Mouse (Mus musculus): ENCODE measurements around the gene Qrsl1. TPM values are rescaled to one million over a fixed set of nuclear protein-coding genes. Genes with fewer than 3 reads are reported as not detected.

The Qrsl1 gene
- polyA plus RNA-seq, 1 experiment from 2014 or later = 22.6 TPM

GRCm38 (mm10) chr10:43910873-43911142 lies 9.3 kb upstream of the Qrsl1 start:
- no peak for ATAC-seq (ENCODE audit: low FRiP score, low read depth)
- Histone ChIP-seq H3K9me3 (no peaks in the 10 kb centered on the region), H3K4me1 (no peaks in the 10 kb centered on the region), H3K9ac (no peak overlapping the region), H3K27me3 (replicated peaks) (no peaks in the 10 kb centered on the region), H3K4me3 (no peak overlapping the region), H3K27ac (no peak overlapping the region), H3K4me2 (replicated peaks) (no peak overlapping the region), H3K36me3 (peaks cover 15% of the 10 kb centered on the region; the same call in 1 of the 2 replicates)
- 89% methylated on average over 8 of the region's 8 CpGs for WGBS

GRCm38 (mm10) chr10:43910032-43910872 lies 8.7 kb upstream of the Qrsl1 start:
- H3K9ac ChIP-seq = no peak overlapping the region
- no peak overlapping the region for H3K4me3 ChIP-seq
- H3K9me3 ChIP-seq = no peaks in the 10 kb centered on the region
- 91% methylated on average over 12 of the region's 12 CpGs for WGBS
- no peak for ATAC-seq (ENCODE audit: low FRiP score, low read depth)
- peaks cover 15% of the 10 kb centered on the region; the same call in 1 of the 2 replicates for H3K36me3 ChIP-seq
- H3K4me1 ChIP-seq = no peaks in the 10 kb centered on the region
- H3K27me3 ChIP-seq (replicated peaks) = no peaks in the 10 kb centered on the region
- H3K4me2 ChIP-seq (replicated peaks) = no peak overlapping the region
- H3K27ac ChIP-seq = no peak overlapping the region

DNA sequence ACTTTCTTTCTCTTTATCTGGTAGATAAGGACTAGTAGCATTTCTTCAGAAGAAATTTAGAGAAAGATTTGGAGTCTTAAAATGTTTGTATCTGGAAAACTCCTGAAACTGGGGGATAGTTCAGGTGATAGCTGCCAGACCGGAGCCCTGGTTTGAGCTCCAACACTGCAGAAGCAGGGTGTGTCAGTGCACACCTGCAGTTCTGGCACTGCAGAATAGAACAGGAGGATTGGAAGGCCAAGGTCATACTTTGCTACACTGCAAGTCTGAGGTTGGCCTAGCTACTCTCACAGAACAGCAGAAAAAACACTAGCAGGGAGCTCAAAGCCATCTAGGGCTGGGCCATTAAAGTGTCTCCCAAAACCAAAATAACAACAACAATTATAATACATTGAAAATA lies 3.0 kb upstream of the Qrsl1 start:
- no peaks in the 10 kb centered on the region for H3K9me3 ChIP-seq
- no peak overlapping the region for H3K27ac ChIP-seq
- H3K36me3 ChIP-seq = no peaks in the 10 kb centered on the region
- H3K9ac ChIP-seq = no peak overlapping the region
- WGBS = 89% methylated on average over 1 of the region's 1 CpGs
- H3K27me3 ChIP-seq (replicated peaks) = no peaks in the 10 kb centered on the region
- no peak overlapping the region for H3K4me3 ChIP-seq
- peaks cover 4% of the 10 kb centered on the region; the same call in 1 of the 2 replicates for H3K4me1 ChIP-seq
- no peak overlapping the region for H3K4me2 ChIP-seq (replicated peaks)
- no peak for ATAC-seq (ENCODE audit: low FRiP score, low read depth)

DNA sequence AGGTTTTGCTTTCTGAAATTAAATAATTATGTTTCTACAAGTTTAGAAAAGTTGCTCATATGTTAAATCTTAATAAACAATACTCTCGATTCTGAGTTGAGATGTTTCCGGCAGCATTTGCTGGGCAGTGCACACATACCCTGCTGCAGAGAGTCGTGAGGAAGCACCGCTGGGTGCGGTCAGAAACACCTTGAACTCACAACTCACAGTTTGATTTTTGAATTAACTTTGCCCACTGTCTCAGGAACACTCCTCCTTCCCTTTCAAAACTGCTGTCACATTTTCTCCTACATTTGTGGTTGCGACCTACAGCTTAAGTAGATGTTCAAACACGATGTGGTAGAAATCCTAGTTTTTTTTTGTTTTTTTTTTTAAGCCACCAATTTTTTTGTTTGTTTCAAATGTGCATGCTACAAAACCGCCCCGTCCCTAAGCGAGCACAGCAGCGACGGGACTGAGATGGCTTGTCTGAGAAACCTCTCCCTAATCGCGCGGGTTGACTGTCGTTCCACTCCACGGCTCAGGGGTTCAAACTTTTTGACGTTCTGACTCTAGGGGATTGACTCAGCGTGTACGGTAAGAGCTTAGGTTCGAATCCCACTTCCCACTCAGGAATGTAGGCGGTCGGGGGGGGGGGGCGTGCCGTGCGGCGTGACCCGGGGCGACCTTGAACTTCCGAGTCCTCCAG lies 518 bp downstream of the Qrsl1 start:
- peaks cover 6% of the 10 kb centered on the region; the same call in 1 of the 2 replicates for H3K36me3 ChIP-seq
- H3K4me2 ChIP-seq (replicated peaks) = peak overlapping the region; percentile 76
- peak overlapping the region; percentile 82 for H3K4me3 ChIP-seq
- no peaks in the 10 kb centered on the region for H3K27me3 ChIP-seq (replicated peaks)
- H3K9me3 ChIP-seq = no peaks in the 10 kb centered on the region
- 9% methylated on average over 30 of the region's 30 CpGs for WGBS
- peaks cover 4% of the 10 kb centered on the region; the same call in 1 of the 2 replicates for H3K4me1 ChIP-seq
- H3K27ac ChIP-seq = 0 out of 2 replicates have a peak overlapping the region, but pooled peaks have one; percentile 59
- ATAC-seq (ENCODE audit: low FRiP score, low read depth) = no peak; the same call in none of the 2 replicates
- H3K9ac ChIP-seq = peak overlapping the region; percentile 69

DNA sequence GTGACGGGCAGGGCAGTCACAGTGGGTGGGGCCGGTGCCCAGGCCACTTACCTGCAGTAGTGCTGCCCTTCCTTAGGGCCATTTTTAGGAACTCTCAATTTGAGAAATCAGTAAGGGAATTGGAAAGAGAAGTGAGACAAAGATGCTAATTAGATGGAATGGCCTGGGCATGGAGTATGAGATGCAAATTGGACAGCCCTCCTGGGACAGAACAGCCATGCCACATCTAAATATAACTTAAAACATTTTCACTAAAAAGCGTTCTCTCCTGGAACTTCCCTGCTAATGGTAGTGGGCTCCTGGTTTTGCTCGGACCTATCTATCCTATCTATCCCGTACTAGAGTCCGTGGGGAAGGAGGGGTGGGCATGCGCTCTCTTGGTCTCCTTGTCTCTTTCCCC lies 3.3 kb downstream of the Qrsl1 start:
- no peak for ATAC-seq (ENCODE audit: low FRiP score, low read depth)
- Histone ChIP-seq H3K27me3 (replicated peaks) (no peaks in the 10 kb centered on the region), H3K9ac (no peak overlapping the region), H3K4me2 (replicated peaks) (no peak overlapping the region), H3K4me1 (peaks cover 4% of the 10 kb centered on the region; the same call in 1 of the 2 replicates), H3K27ac (no peak overlapping the region), H3K4me3 (no peak overlapping the region), H3K9me3 (no peaks in the 10 kb centered on the region), H3K36me3 (peaks cover 25% of the 10 kb centered on the region)
- 95% methylated on average over 7 of the region's 7 CpGs for WGBS

- no peaks in the 10 kb centered on the region for H3K4me1 ChIP-seq
Measured at GRCm38 (mm10) chr10:43896065-43896464, 5.5 kb downstream of the Qrsl1 start.

DNA sequence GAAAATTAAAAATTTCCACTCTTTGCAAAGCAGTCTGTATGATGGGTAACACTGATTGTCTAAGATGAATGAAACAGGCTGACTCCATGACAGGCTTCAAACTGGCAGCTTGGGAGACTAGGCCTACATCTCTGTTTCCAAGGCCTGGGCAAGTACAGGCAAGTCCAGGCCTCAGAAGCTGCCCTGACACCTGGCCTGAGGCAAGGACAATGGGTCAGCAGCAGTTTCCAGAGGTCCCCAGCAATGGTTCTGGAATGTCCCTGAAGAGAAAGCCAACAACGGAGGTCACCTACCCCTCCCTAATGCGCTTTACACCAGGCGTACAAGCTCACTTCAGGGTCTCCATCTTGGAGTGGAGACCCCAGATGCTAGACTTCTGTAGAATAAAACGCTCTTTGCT lies 8.6 kb downstream of the Qrsl1 start:
- no peak for ATAC-seq (ENCODE audit: low FRiP score, low read depth)
- no peaks in the 10 kb centered on the region for H3K4me1 ChIP-seq
- H3K27me3 ChIP-seq (replicated peaks) = no peaks in the 10 kb centered on the region
- no peak overlapping the region for H3K4me2 ChIP-seq (replicated peaks)
- H3K4me3 ChIP-seq = no peak overlapping the region
- H3K36me3 ChIP-seq = peaks cover 47% of the 10 kb centered on the region
- H3K27ac ChIP-seq = no peak overlapping the region
- WGBS = 95% methylated on average over 4 of the region's 4 CpGs
- no peak overlapping the region for H3K9ac ChIP-seq
- no peaks in the 10 kb centered on the region for H3K9me3 ChIP-seq

More at GRCm38 (mm10) chr10:43896065-43896464, 5.5 kb downstream of the Qrsl1 start:
- Histone ChIP-seq H3K4me3 (no peak overlapping the region), H3K27ac (no peak overlapping the region), H3K9ac (no peak overlapping the region), H3K4me2 (replicated peaks) (no peak overlapping the region), H3K36me3 (peaks cover 34% of the 10 kb centered on the region), H3K27me3 (replicated peaks) (no peaks in the 10 kb centered on the region), H3K9me3 (no peaks in the 10 kb centered on the region)
- no peak for ATAC-seq (ENCODE audit: low FRiP score, low read depth)
- WGBS = 95% methylated on average over 8 of the region's 8 CpGs

DNA sequence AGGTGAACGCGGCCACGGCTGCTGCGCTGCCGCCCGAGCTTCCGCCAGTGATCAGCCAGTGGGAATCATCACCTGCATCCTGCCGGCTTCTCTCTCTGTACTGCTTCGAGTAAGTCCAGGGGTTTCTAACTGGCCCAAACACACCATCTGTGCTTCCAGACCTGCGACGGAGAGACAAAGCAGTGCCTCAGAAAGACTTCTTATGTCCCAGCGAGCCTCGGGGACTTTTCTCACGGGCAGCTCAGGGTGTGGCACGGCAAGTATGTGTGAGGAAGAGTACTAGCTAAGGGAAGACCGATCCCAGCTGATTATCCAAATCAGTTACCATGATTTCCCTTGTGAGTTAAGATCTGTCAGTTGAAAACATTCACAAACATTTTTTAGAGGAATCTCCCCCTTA lies 12.6 kb downstream of the Qrsl1 start:
- Histone ChIP-seq H3K4me1 (no peaks in the 10 kb centered on the region), H3K36me3 (peaks cover 37% of the 10 kb centered on the region), H3K9ac (no peak overlapping the region), H3K4me2 (replicated peaks) (no peak overlapping the region), H3K27me3 (replicated peaks) (no peaks in the 10 kb centered on the region), H3K9me3 (no peaks in the 10 kb centered on the region), H3K4me3 (no peak overlapping the region), H3K27ac (no peak overlapping the region)
- ATAC-seq (ENCODE audit: low FRiP score, low read depth) = no peak
- WGBS = 94% methylated on average over 16 of the region's 16 CpGs

DNA sequence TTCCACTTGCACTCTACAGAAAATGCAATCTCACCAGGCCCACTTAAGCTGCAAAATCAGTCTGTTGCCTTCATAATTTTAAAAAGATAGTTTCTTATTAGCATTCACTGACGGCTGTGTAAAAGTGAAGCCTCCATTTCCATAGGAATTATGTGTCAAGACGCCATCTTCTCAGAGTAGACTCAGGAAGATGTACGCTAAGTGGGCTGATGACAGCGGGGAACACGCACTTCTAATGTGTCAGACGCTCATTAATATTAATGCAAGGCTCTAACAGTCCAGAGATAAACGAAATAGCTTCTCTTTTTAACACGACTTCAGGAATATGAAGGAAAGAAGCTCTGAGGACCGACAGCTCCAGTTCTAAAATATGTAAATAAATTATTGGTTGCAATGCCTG lies 13.9 kb downstream of the Qrsl1 start:
- H3K9ac ChIP-seq = no peak overlapping the region
- 80% methylated on average over 9 of the region's 9 CpGs for WGBS
- peaks cover 24% of the 10 kb centered on the region for H3K36me3 ChIP-seq
- H3K4me1 ChIP-seq = no peaks in the 10 kb centered on the region
- no peaks in the 10 kb centered on the region for H3K27me3 ChIP-seq (replicated peaks)
- no peak overlapping the region for H3K4me2 ChIP-seq (replicated peaks)
- no peaks in the 10 kb centered on the region for H3K9me3 ChIP-seq
- no peak overlapping the region for H3K27ac ChIP-seq
- no peak overlapping the region for H3K4me3 ChIP-seq
- peak; percentile 71; the same call in 1 of the 2 replicates for ATAC-seq (ENCODE audit: low FRiP score, low read depth)

DNA sequence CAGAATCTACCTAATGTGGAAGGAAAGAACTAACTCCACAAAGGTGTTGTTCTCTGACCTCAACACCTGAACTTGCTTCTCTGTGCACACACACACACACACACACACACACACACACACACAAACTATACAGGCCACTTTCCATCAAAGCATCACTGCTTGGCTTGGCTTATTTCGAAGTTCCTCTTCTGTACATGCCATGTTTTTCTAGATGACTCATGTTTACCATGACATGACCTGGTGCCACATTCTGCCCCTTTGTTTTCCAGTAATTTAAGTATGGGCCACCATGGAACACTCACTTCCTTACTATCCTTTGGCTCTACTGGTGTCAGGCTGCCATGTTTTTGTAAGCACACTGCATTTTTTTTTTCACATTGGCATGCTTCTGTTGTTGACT lies 30.1 kb downstream of the Qrsl1 start:
- Histone ChIP-seq H3K4me2 (replicated peaks) (no peak overlapping the region), H3K9ac (no peak overlapping the region), H3K27ac (no peak overlapping the region), H3K4me1 (no peaks in the 10 kb centered on the region), H3K9me3 (no peaks in the 10 kb centered on the region), H3K27me3 (replicated peaks) (no peaks in the 10 kb centered on the region), H3K36me3 (peaks cover 5% of the 10 kb centered on the region; the same call in 1 of the 2 replicates), H3K4me3 (no peak overlapping the region)
- ATAC-seq (ENCODE audit: low FRiP score, low read depth) = no peak
- 89% methylated on average over 1 of the region's 1 CpGs for WGBS

DNA sequence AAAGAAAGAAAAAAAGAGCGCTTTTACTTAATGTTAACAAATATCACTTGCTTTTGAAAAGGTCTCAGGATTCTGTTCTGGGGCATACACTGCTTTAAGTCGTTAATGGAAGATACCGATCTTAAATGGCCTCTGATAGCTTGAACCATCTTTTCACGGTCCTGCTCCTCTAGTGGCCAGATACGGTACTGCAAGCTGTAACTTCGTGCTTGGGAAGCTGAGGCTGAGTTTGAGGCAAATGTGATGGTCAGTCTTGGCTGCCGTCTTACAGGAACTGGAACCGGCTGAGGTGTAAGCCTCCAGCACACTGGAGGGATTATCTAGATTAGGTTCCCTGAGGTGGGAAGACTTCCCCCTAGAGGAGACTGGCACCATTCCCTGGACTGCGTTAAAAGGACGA lies 30.8 kb downstream of the Qrsl1 start:
- no peaks in the 10 kb centered on the region for H3K4me1 ChIP-seq
- H3K27ac ChIP-seq = no peak overlapping the region
- H3K9ac ChIP-seq = no peak overlapping the region
- H3K4me2 ChIP-seq (replicated peaks) = no peak overlapping the region
- H3K9me3 ChIP-seq = no peaks in the 10 kb centered on the region
- no peak overlapping the region for H3K4me3 ChIP-seq
- no peaks in the 10 kb centered on the region for H3K27me3 ChIP-seq (replicated peaks)
- peaks cover 3% of the 10 kb centered on the region; the same call in 1 of the 2 replicates for H3K36me3 ChIP-seq
- WGBS = 71% methylated on average over 10 of the region's 10 CpGs
- no peak for ATAC-seq (ENCODE audit: low FRiP score, low read depth)

DNA sequence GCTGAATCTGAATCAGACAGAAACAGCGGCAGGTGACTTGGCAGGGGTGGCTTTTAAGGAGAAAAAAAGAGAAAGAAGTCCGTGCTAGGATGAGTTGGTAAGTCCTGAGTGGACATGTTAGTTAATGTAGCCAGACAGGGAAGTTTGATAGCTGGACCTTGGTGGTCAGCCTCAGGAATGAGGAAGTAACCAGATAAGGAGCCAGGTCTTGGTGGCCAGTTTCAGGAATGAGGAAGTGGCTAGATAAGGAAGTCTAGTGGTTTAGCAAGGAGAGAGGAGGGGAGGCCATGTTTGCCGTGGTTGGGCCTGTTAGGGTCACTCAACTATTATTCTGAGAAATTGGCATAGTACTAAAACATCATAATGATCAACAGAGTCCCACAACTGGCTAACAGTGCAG lies 45.2 kb downstream of the Qrsl1 start:
- WGBS = 83% methylated on average over 3 of the region's 3 CpGs
- H3K9ac ChIP-seq = no peak overlapping the region
- H3K27ac ChIP-seq = no peak overlapping the region
- no peaks in the 10 kb centered on the region for H3K27me3 ChIP-seq (replicated peaks)
- H3K36me3 ChIP-seq = no peaks in the 10 kb centered on the region
- no peak overlapping the region for H3K4me2 ChIP-seq (replicated peaks)
- H3K4me1 ChIP-seq = no peaks in the 10 kb centered on the region
- no peak overlapping the region for H3K4me3 ChIP-seq
- peaks cover 6% of the 10 kb centered on the region; the same call in 1 of the 2 replicates for H3K9me3 ChIP-seq
- ATAC-seq (ENCODE audit: low FRiP score, low read depth) = no peak

Data from neural tube, embryonic 12.5 days (tissue).